Mouse (Mus musculus) ES-Bruce4 (cell line): ENCODE data around the gene Odf2l. TPM values are rescaled to one million over a fixed set of nuclear protein-coding genes. Genes with fewer than 3 reads are reported as not detected.

Experiments
- H3K27ac ChIP-seq: 2 replicates; pipeline ENCODE4 v1.5.1; 2012; ENCODE audit warnings: low read length, inconsistent platforms; ENCODE audit not compliant: insufficient read depth
- H3K27me3 ChIP-seq: 2 replicates; pipeline ENCODE4 v1.6.1; 2012; ENCODE audit warnings: mild to moderate bottlenecking, low read length, inconsistent platforms; ENCODE audit not compliant: control insufficient read depth, poor library complexity, insufficient read depth, severe bottlenecking
- H3K36me3 ChIP-seq: 2 replicates; pipeline ENCODE4 v1.6.1; 2012; ENCODE audit warnings: inconsistent platforms, mild to moderate bottlenecking, low read length, moderate library complexity; ENCODE audit not compliant: control insufficient read depth, poor library complexity, insufficient read depth, severe bottlenecking
- H3K4me1 ChIP-seq: one replicate; pipeline ENCODE4 v1.8.1; 2011; ENCODE audit warnings: low read length; ENCODE audit not compliant: control insufficient read depth, insufficient read depth
- H3K4me3 ChIP-seq: 2 replicates; pipeline ENCODE4 v1.5.1; 2011; ENCODE audit warnings: low read depth, mild to moderate bottlenecking, low read length
- H3K9ac ChIP-seq: 2 replicates; pipeline ENCODE4 v1.6.1; 2012; ENCODE audit warnings: low read depth, mild to moderate bottlenecking, inconsistent platforms; ENCODE audit not compliant: poor library complexity, severe bottlenecking
- H3K9me3 ChIP-seq: replicated peaks from 2 replicates; pipeline ENCODE4 v1.6.1; 2012; ENCODE audit warnings: mild to moderate bottlenecking, low read length, inconsistent platforms; ENCODE audit not compliant: control insufficient read depth, poor library complexity, insufficient read depth, severe bottlenecking
- CTCF ChIP-seq: IDR thresholded peaks from one replicate; pipeline ENCODE4 v1.8.1; 2011; ENCODE audit warnings: low read depth, low read length
- EP300 ChIP-seq: IDR thresholded peaks from 2 replicates; pipeline ENCODE4 v1.6.1; 2011; ENCODE audit warnings: low read depth, low read length; ENCODE audit not compliant: insufficient read depth
- POLR2A ChIP-seq: IDR thresholded peaks from one replicate; pipeline ENCODE4 v1.8.1; 2011; ENCODE audit warnings: low read length; ENCODE audit not compliant: insufficient read depth
- polyA plus RNA-seq: library from polyadenylated mRNA; stranded (reverse); fragments of >200 nt; gene quantifications from 2 replicates; pipeline ENCODE4 v1.2.4, GENCODE M21; 2011; ENCODE audit warnings: low read depth; ENCODE audit not compliant: missing spikeins, insufficient read depth, insufficient read length

Gene Odf2l
- polyA plus RNA-seq, 1 experiment = 61.3 TPM

DNA sequence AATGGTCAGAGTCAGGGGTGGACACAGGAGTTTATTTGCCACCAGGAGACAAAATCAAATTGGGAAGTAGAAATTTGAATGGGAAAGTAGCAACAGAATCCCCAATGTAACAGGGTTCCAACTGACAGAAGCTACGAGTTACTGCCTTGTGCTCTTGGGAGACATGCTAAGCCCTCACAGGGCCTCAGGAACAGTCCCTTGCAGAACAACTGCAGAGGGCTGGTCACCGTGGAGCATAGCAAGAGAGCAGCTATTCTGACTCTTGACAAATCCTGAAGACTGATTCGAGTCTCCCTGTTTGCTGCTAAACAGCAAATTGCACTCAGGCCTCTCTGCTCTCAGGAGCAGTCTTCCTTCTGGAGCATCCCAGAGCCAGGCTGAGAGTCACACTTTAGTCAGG is 40.1 kb downstream of the Odf2l start:
- no peaks in the 10 kb centered on the region for H3K36me3 ChIP-seq
- H3K9ac ChIP-seq = no peak overlapping the region
- H3K27ac ChIP-seq = no peak overlapping the region
- no peaks in the 10 kb centered on the region for H3K9me3 ChIP-seq
- TF ChIP-seq CTCF = no peak
- TF ChIP-seq EP300 = no peak
- TF ChIP-seq POLR2A = no peak
- no peaks in the 10 kb centered on the region for H3K4me1 ChIP-seq
- H3K27me3 ChIP-seq = no peaks in the 10 kb centered on the region
- H3K4me3 ChIP-seq = no peak overlapping the region

DNA sequence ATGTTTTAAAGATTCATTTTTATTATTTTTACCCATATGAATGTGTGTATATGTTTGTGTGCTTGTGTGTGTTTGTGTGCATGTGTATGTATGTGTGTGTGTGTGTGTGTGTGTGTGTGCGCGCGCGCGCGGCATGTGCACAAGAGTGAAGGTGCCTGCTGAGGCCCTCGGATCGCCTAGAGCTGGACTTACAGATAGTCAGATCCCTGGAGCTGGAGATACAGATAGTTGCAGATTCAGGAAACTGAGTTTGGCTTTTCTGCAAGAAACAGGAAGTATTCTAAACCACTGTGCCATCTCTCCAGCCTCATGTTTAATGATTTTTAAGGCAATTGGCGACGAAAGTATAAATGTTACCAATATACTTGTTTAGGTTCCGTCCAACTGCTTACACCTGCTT is 48.4 kb downstream of the Odf2l start:
- Histone ChIP-seq H3K4me3 (no peak overlapping the region), H3K36me3 (no peaks in the 10 kb centered on the region), H3K9ac (no peak overlapping the region), H3K4me1 (no peaks in the 10 kb centered on the region), H3K9me3 (no peaks in the 10 kb centered on the region), H3K27ac (no peak overlapping the region), H3K27me3 (no peaks in the 10 kb centered on the region; the same call in 1 of the 2 replicates)
- TF ChIP-seq POLR2A = no peak
- no peak for TF ChIP-seq CTCF
- no peak for TF ChIP-seq EP300

DNA sequence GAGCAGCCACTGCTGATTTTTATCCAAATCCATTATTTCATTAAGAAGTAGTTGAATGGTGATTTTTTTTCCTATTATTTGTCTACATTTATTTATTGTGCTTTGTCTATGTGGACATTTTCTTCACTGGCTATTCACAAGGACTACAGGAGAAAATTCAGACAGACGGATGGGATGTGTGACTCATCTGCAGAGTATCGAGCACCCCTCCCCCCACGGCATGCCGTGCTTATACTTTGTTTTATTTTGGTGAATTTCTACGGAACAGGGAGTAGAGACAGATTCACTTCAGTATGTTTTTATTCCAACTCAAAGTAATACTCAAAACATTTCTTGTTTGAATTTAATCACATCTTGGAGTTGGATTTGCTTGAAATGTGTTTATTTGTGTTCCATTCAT is 49.4 kb downstream of the Odf2l start:
- H3K9me3 ChIP-seq = no peaks in the 10 kb centered on the region
- H3K4me1 ChIP-seq = no peaks in the 10 kb centered on the region
- H3K36me3 ChIP-seq = no peaks in the 10 kb centered on the region
- TF ChIP-seq EP300 (no peak), CTCF (no peak), POLR2A (no peak)
- H3K4me3 ChIP-seq = no peak overlapping the region
- H3K9ac ChIP-seq = no peak overlapping the region
- H3K27ac ChIP-seq = no peak overlapping the region
- H3K27me3 ChIP-seq = no peaks in the 10 kb centered on the region; the same call in 1 of the 2 replicates

DNA sequence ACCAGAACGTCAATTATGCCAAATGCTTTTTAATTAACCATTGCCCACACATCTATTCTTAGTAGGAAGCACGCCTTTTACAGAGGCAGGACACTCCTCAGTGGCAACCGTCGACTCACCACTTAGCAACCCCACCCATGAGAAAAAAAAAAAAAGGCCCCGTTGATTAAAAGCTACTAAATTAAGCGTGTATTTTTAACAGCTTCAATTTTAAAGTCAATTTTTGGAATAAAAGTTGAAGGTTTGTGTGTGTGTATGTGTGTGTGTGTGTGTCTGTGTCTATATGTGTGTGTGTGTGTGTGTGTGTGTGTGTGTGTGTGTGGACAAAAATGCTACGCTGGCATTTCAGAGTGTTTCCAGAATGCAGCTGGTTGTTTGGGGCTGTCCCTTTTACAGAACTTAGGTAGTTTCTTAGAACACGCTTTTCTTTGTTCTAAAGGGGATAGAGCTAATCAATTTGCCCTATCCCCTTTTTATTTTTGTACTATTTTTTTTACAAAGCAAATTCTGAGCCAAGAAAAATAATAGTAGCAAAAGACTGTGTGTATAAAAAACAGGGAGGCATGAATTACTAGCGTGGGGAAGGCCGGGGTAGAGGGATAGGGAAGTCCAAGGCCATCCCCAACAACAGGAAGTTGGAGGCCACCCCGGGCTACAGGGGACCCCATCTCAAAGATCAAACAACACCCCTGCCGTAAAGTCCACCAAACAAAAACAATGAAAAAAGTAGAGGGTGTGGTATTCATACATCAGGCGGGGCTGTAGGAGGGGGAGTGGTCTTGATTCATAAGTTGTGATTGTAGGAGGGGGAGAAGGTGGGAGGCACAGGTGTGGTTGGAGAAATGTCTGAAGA is 50.7 kb downstream of the Odf2l start:
- Histone ChIP-seq H3K36me3 (no peaks in the 10 kb centered on the region), H3K4me3 (no peak overlapping the region), H3K27ac (no peak overlapping the region), H3K4me1 (no peaks in the 10 kb centered on the region), H3K9me3 (no peaks in the 10 kb centered on the region), H3K9ac (no peak overlapping the region), H3K27me3 (no peaks in the 10 kb centered on the region; the same call in 1 of the 2 replicates)
- TF ChIP-seq CTCF = no peak

GRCm38 (mm10) chr3:145170028-145170427 is 51.6 kb downstream of the Odf2l start:
- no peak for TF ChIP-seq EP300
- no peak for TF ChIP-seq CTCF
- TF ChIP-seq POLR2A = no peak
- Histone ChIP-seq H3K27ac (no peak overlapping the region), H3K4me3 (no peak overlapping the region), H3K36me3 (no peaks in the 10 kb centered on the region), H3K9ac (no peak overlapping the region), H3K4me1 (no peaks in the 10 kb centered on the region), H3K27me3 (no peaks in the 10 kb centered on the region; the same call in 1 of the 2 replicates), H3K9me3 (no peaks in the 10 kb centered on the region)

GRCm38 (mm10) chr3:145170604-145171389 is 52.4 kb downstream of the Odf2l start:
- H3K9ac ChIP-seq = no peak overlapping the region
- no peaks in the 10 kb centered on the region for H3K36me3 ChIP-seq
- TF ChIP-seq EP300 (no peak), CTCF (no peak), POLR2A (no peak)
- no peaks in the 10 kb centered on the region for H3K4me1 ChIP-seq
- H3K27me3 ChIP-seq = no peaks in the 10 kb centered on the region
- H3K9me3 ChIP-seq = no peaks in the 10 kb centered on the region
- H3K27ac ChIP-seq = no peak overlapping the region
- H3K4me3 ChIP-seq = no peak overlapping the region
